Mouse (Mus musculus) olfactory bulb, adult 2 months (tissue): ENCODE measurements around the gene Glt28d2. TPM values are rescaled to one million over a fixed set of nuclear protein-coding genes. Genes with fewer than 3 reads are reported as not detected.

Source experiments
- H3K27ac ChIP-seq: fragments of 200-500 bp; 2 replicates; pipeline ENCODE4 v1.5.1; 2012; ENCODE audit warnings: low read depth, low read length; ENCODE audit not compliant: insufficient read depth
- H3K4me1 ChIP-seq: fragments of 200-500 bp; 2 replicates; pipeline ENCODE4 v1.6.1; 2012; ENCODE audit warnings: low read length; ENCODE audit not compliant: control insufficient read depth, insufficient read depth
- H3K4me3 ChIP-seq: fragments of 200-500 bp; 2 replicates; pipeline ENCODE4 v1.5.1; 2012; ENCODE audit warnings: mild to moderate bottlenecking, low read depth, low read length, moderate library complexity; ENCODE audit not compliant: insufficient read depth
- CTCF ChIP-seq: fragments of 200-500 bp; IDR thresholded peaks from 2 replicates; pipeline ENCODE4 v1.5.1; 2012; ENCODE audit warnings: low read depth, mild to moderate bottlenecking, low read length, moderate library complexity; ENCODE audit not compliant: insufficient read depth
- POLR2A ChIP-seq: fragments of 200-500 bp; IDR thresholded peaks from 2 replicates; pipeline ENCODE4 v1.6.1; 2012; ENCODE audit warnings: mild to moderate bottlenecking, low read depth, low read length, moderate library complexity; ENCODE audit not compliant: insufficient read depth
- WGBS: fragments of 180-500 bp; shearing (Covaris S2); methylation state at CpG from one replicate; pipeline ENCODE4 v1.1.7; 2018; 5-methylcytosine and 5-hydroxymethylcytosine counted together
- polyA plus RNA-seq: library from polyadenylated mRNA; stranded (reverse); fragments of >200 nt; gene quantifications from 2 replicates; pipeline ENCODE4 v1.2.4, GENCODE M21; 2012; ENCODE audit warnings: low replicate concordance; ENCODE audit not compliant: missing spikeins, insufficient read depth, insufficient read length

The Glt28d2 gene
- polyA plus RNA-seq, 1 experiment = not detected

GRCm38 (mm10) chr3:85842881-85843218, 44.5 kb downstream of the Glt28d2 start:
- no peak overlapping the region for H3K4me3 ChIP-seq
- H3K27ac ChIP-seq = no peak overlapping the region
- 0 out of 2 replicates have a peak, but pooled peaks cover 4% of the 10 kb centered on the region for H3K4me1 ChIP-seq
- TF ChIP-seq POLR2A (no peak), CTCF (no peak)

GRCm38 (mm10) chr3:85842177-85842880, 45.0 kb downstream of the Glt28d2 start:
- Histone ChIP-seq H3K27ac (no peak overlapping the region), H3K4me3 (no peak overlapping the region), H3K4me1 (0 out of 2 replicates have a peak, but pooled peaks cover 4% of the 10 kb centered on the region)
- 26% methylated on average over 9 of the region's 9 CpGs for WGBS
- TF ChIP-seq CTCF (no peak), POLR2A (no peak)

- TF ChIP-seq CTCF = no peak
- no peak for TF ChIP-seq POLR2A
- H3K27ac ChIP-seq = no peak overlapping the region
- 52% methylated on average over 2 of the region's 2 CpGs for WGBS
- no peak overlapping the region for H3K4me3 ChIP-seq
- 0 out of 2 replicates have a peak, but pooled peaks cover 4% of the 10 kb centered on the region for H3K4me1 ChIP-seq
These were observed 45.7 kb downstream of the Glt28d2 start for GRCm38 (mm10) chr3:85841454-85842176.

DNA sequence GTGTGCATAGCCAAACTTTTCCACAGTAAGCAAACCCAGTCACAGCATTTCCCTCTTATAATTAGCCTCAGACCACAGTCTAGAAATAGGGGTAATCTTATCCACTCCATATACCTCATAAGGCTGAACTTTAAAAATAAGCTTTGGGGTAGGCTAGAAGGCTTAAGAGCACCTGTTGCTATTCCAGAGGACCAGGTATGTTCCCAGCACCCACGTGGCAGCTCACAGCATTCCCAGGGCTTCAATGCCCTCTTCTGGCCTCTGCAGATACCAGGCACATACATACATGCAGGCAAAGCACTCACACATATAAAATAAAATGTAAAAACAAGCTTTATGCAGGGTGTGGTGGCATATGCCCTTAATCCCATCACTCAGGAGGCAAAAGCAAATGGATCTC, 53.7 kb downstream of the Glt28d2 start:
- H3K27ac ChIP-seq = no peak overlapping the region
- WGBS = 83% methylated on average over 1 of the region's 1 CpGs
- no peak overlapping the region for H3K4me3 ChIP-seq
- no peaks in the 10 kb centered on the region for H3K4me1 ChIP-seq
- TF ChIP-seq CTCF (no peak), POLR2A (no peak)

- 69% methylated on average over 10 of the region's 10 CpGs for WGBS
- TF ChIP-seq POLR2A (no peak), CTCF (no peak)
- Histone ChIP-seq H3K4me3 (no peak overlapping the region), H3K4me1 (no peaks in the 10 kb centered on the region), H3K27ac (no peak overlapping the region)
These were observed 54.7 kb downstream of the Glt28d2 start for GRCm38 (mm10) chr3:85832490-85833155.

- H3K27ac ChIP-seq = no peak overlapping the region
- no peak for TF ChIP-seq POLR2A
- no peak for TF ChIP-seq CTCF
- H3K4me1 ChIP-seq = peaks cover 4% of the 10 kb centered on the region; the same call in 1 of the 2 replicates
- H3K4me3 ChIP-seq = no peak overlapping the region
- 89% methylated on average over 1 of the region's 1 CpGs for WGBS
These were observed 55.5 kb downstream of the Glt28d2 start for GRCm38 (mm10) chr3:85831785-85832184.

- 75% methylated on average over 4 of the region's 4 CpGs for WGBS
- Histone ChIP-seq H3K27ac (no peak overlapping the region), H3K4me3 (no peak overlapping the region), H3K4me1 (peaks cover 4% of the 10 kb centered on the region; the same call in 1 of the 2 replicates)
- TF ChIP-seq CTCF = no peak
- TF ChIP-seq POLR2A = no peak
These were observed 58.3 kb downstream of the Glt28d2 start for GRCm38 (mm10) chr3:85829047-85829446.

DNA sequence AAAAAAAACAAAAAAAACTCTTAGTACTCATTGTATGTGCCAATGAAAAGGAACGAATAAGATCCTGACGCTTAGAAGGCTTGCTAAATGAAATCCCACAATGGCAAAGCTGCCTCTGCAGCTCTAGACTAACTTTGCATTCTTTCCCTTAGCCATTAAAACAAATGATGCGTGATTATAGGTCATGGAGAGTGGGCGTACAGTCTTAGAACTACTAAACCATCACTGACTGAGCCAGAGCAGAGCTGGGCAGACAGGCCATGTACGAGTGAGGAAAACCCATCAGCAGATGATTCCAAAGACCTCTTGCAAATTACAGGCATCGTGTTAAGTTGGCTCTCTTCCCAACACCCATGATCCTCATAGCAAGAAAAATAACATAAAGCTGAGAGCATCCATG, 59.5 kb downstream of the Glt28d2 start:
- H3K4me1 ChIP-seq = peaks cover 4% of the 10 kb centered on the region; the same call in 1 of the 2 replicates
- no peak overlapping the region for H3K27ac ChIP-seq
- TF ChIP-seq CTCF (no peak), POLR2A (no peak)
- WGBS = 26% methylated on average over 6 of the region's 6 CpGs
- H3K4me3 ChIP-seq = no peak overlapping the region

GRCm38 (mm10) chr3:85827283-85827682, 60.0 kb downstream of the Glt28d2 start:
- Histone ChIP-seq H3K27ac (no peak overlapping the region), H3K4me1 (peaks cover 4% of the 10 kb centered on the region; the same call in 1 of the 2 replicates), H3K4me3 (no peak overlapping the region)
- WGBS = 61% methylated on average over 4 of the region's 4 CpGs
- TF ChIP-seq CTCF (no peak), POLR2A (no peak)
